Mouse (Mus musculus) CD4-positive helper T cell, adult 2 months (primary cell): ENCODE measurements around the gene Cenpx.
"Not testable (repeated sequence)": the region's sequence is repeated elsewhere in the genome, so short reads cannot be mapped to it uniquely, and the experiment has no call there.

Experiments used
- DNase-seq: peaks from one replicate; pipeline ENCODE4 v3.0.0-alpha.2; 2012; ENCODE audit warnings: low read depth, missing footprints, low spot score

Gene Cenpx

GRCm38 (mm10) chr11:120713580-120714518 lies at the start of gene Cenpx, which contains the start of gene Lrrc45:
Gene Cenpx (minus strand): TSS chr11:120713738.
Gene Lrrc45 (plus strand): TSS chr11:120713925.
- DNase-seq = peak; percentile 98

GRCm38 (mm10) chr11:120762672-120763041 lies 49.1 kb upstream of the Cenpx start, which contains the start of gene Hmga1b:
Gene Hmga1b (plus strand): TSS chr11:120762794.
- not testable (repeated sequence) for DNase-seq

GRCm38 (mm10) chr11:120761811-120762671 lies 48.5 kb upstream of the Cenpx start:
- DNase-seq = no peak

GRCm38 (mm10) chr11:120760236-120760635 lies 46.7 kb upstream of the Cenpx start:
- DNase-seq = peak; percentile 44

- DNase-seq = no peak
Observed at GRCm38 (mm10) chr11:120751606-120752005, 38.1 kb upstream of the Cenpx start.

- peak; percentile 52 for DNase-seq
Observed at GRCm38 (mm10) chr11:120749430-120749829, 35.9 kb upstream of the Cenpx start.

GRCm38 (mm10) chr11:120747974-120748373 lies 34.4 kb upstream of the Cenpx start:
- DNase-seq = no peak

GRCm38 (mm10) chr11:120744121-120744701 lies 30.7 kb upstream of the Cenpx start:
- no peak for DNase-seq

GRCm38 (mm10) chr11:120740981-120741380 lies 27.4 kb upstream of the Cenpx start:
- no peak for DNase-seq

GRCm38 (mm10) chr11:120736424-120736823 lies 22.9 kb upstream of the Cenpx start:
- no peak for DNase-seq

GRCm38 (mm10) chr11:120733521-120733920 lies 20.0 kb upstream of the Cenpx start:
- no peak for DNase-seq

- no peak for DNase-seq
Observed at GRCm38 (mm10) chr11:120731858-120732680, 18.5 kb upstream of the Cenpx start, which contains the start of gene Cbr2. Gene Cbr2 (minus strand): TSS chr11:120732114.

GRCm38 (mm10) chr11:120731395-120731794 lies 17.9 kb upstream of the Cenpx start:
- no peak for DNase-seq

GRCm38 (mm10) chr11:120730331-120730870 lies 16.9 kb upstream of the Cenpx start:
- DNase-seq = no peak

GRCm38 (mm10) chr11:120729432-120730050 lies 16.0 kb upstream of the Cenpx start:
- DNase-seq = peak; percentile 47

- DNase-seq = peak; percentile 0
Observed at GRCm38 (mm10) chr11:120728530-120729240, 15.1 kb upstream of the Cenpx start.

GRCm38 (mm10) chr11:120727564-120727963 lies 14.0 kb upstream of the Cenpx start:
- DNase-seq = peak; percentile 1

- DNase-seq = peak; percentile 66
Observed at GRCm38 (mm10) chr11:120727169-120727527, 13.6 kb upstream of the Cenpx start, which contains the start of gene Dcxr. Gene Dcxr (minus strand): TSS chr11:120727281.
